Mouse (Mus musculus) embryonic fibroblast, embryonic 13.5 days (primary cell): ENCODE measurements around the gene Trim14.

ENCODE experiments used
- CTCF ChIP-seq: IDR thresholded peaks from 2 replicates; pipeline ENCODE4 v1.5.1; 2011; ENCODE audit warnings: mild to moderate bottlenecking, control low read depth, low read length, moderate library complexity, borderline replicate concordance; ENCODE audit not compliant: insufficient read depth
- POLR2A ChIP-seq: IDR thresholded peaks from 2 replicates; pipeline ENCODE4 v1.6.1; 2011; ENCODE audit warnings: low read depth, mild to moderate bottlenecking, control low read depth, low read length, moderate library complexity

GRCm38 (mm10) chr4:46562037-46562436, 26.1 kb upstream of the Trim14 start:
- TF ChIP-seq CTCF (no peak), POLR2A (no peak)
